ENCODE assay signal across 23 mouse cellular contexts in genomic region chr9:89264571-89264970, GRCm38 (mm10). TPM values are rescaled to one million over a fixed set of nuclear protein-coding genes. Genes with fewer than 3 reads are reported as not detected.
DNase-seq lines count a peak whose midpoint lies in the region; ATAC-seq and TF ChIP-seq lines count a peak whose summit lies in the region.
"Had no signal": no experiment of that assay in that cellular context is flagged by ENCODE, and none has a peak within 500 bp of the region (broad histone marks: within the 10 kb centered on the region; RNA-seq: fewer than 3 reads in every experiment).

No protein-coding gene starts in this region.

- H3K9me3 ChIP-seq in liver, embryonic 12.5 days (replicated peaks) = 0 out of 2 replicates have a peak, but pooled peaks cover 2% of the 10 kb centered on the region
- no peaks in the 10 kb centered on the region for H3K9me3 ChIP-seq in neural tube, embryonic 15.5 days (replicated peaks)
- H3K9me3 ChIP-seq: G1E had no signal

- H3K36me3 ChIP-seq in liver, adult 2 months (ENCODE audit: control insufficient read depth, insufficient read depth, low read length) = no peaks in the 10 kb centered on the region
- no peaks in the 10 kb centered on the region for H3K36me3 ChIP-seq in liver, embryonic 12.5 days
- H3K36me3 ChIP-seq in macrophage (ENCODE audit: inconsistent target) = no peaks in the 10 kb centered on the region
- H3K36me3 ChIP-seq in neural tube, embryonic 15.5 days = no peaks in the 10 kb centered on the region
- H3K36me3 ChIP-seq: G1E had no signal

- no peak overlapping the region for H3K4me2 ChIP-seq in liver, embryonic 12.5 days
- no peak overlapping the region for H3K4me2 ChIP-seq in neural tube, embryonic 15.5 days

- H3K9ac ChIP-seq in liver, adult 2 months (ENCODE audit: low read depth, low read length) = no peak overlapping the region
- no peak overlapping the region for H3K9ac ChIP-seq in liver, embryonic 12.5 days
- H3K9ac ChIP-seq in neural tube, embryonic 15.5 days (replicated peaks) = no peak overlapping the region

- TF ChIP-seq CTCF in liver, adult 2 months (IDR thresholded peaks at IDR 0.05; ENCODE audit: low read depth, low read length) = no peak
- TF ChIP-seq CTCF in bone marrow macrophage, adult 2 months (IDR thresholded peaks at IDR 0.05; ENCODE audit: low read depth, low read length) = no peak

- peak; percentile 61 for DNase-seq in heart, adult 11 months
- DNase-seq in heart, postnatal 4 days = no peak
- peak; percentile 91 for DNase-seq in liver, adult 2 months (ENCODE audit: extremely low read depth, low read depth, low spot score)
- DNase-seq in frontal cortex, postnatal 36 days (ENCODE audit: low spot score in 2 of 2) = no peak
- DNase-seq: adrenal gland, adult 2 months; adrenal gland, adult 8-10 months; adrenal gland, postnatal 10 days; adrenal gland, postnatal 14 days; adrenal gland, postnatal 25 days; adrenal gland, postnatal 36 days; B cell, adult 2 months; cerebellum, adult 11 months; cerebellum, adult 11-12 months; cerebellum, adult 18-20 months had no signal

- no peak overlapping the region for H3K4me3 ChIP-seq in liver, adult 2 months (ENCODE audit: insufficient read depth, low read depth, low read length)
- H3K4me3 ChIP-seq in liver, embryonic 12.5 days = no peak overlapping the region
- H3K4me3 ChIP-seq in bone marrow macrophage, adult 2 months (ENCODE audit: insufficient read depth, low read length) = no peak overlapping the region
- H3K4me3 ChIP-seq in macrophage (ENCODE audit: inconsistent target) = no peak overlapping the region
- H3K4me3 ChIP-seq in neural tube, embryonic 15.5 days (replicated peaks) = no peak overlapping the region

- 13% methylated on average over 1 of the region's 1 CpGs for WGBS in liver, adult 2 months
- 56% methylated on average over 1 of the region's 1 CpGs for WGBS in liver, embryonic 12.5 days (ENCODE audit: insufficient replicate concordance)
- WGBS in macrophage (ENCODE audit: missing documents) = 58% methylated on average over 1 of the region's 1 CpGs
- WGBS in neural tube, embryonic 15.5 days = 91% methylated on average over 1 of the region's 1 CpGs

- no peak for ATAC-seq in liver, embryonic 12.5 days
- no peak for ATAC-seq in neural tube, embryonic 15.5 days (ENCODE audit: low FRiP score)
- ATAC-seq: activated CD4-positive, CD25-positive, alpha-beta regulatory T cell, adult 4 months; CD4-positive, CD25-positive, alpha-beta regulatory T cell, adult 4 months; Patski had no signal

- H3K27ac ChIP-seq in liver, adult 2 months (replicated peaks; ENCODE audit: insufficient read depth, low read depth, low read length) = peak overlapping the region; percentile 55
- no peak overlapping the region for H3K27ac ChIP-seq in liver, embryonic 12.5 days
- H3K27ac ChIP-seq in bone marrow macrophage, adult 2 months (ENCODE audit: insufficient read depth, low read depth, low read length) = peak overlapping the region; percentile 9; the same call in 1 of the 2 replicates
- peak overlapping the region; percentile 22 for H3K27ac ChIP-seq in macrophage
- no peak overlapping the region for H3K27ac ChIP-seq in neural tube, embryonic 15.5 days (replicated peaks)

- peaks cover 8% of the 10 kb centered on the region for H3K4me1 ChIP-seq in liver, adult 2 months (ENCODE audit: control insufficient read depth, insufficient read depth, low read length)
- H3K4me1 ChIP-seq in liver, embryonic 12.5 days = no peaks in the 10 kb centered on the region
- H3K4me1 ChIP-seq in bone marrow macrophage, adult 2 months (ENCODE audit: control insufficient read depth, insufficient read depth, low read length) = peaks cover 63% of the 10 kb centered on the region
- no peaks in the 10 kb centered on the region for H3K4me1 ChIP-seq in neural tube, embryonic 15.5 days

- H3K27me3 ChIP-seq in liver, adult 2 months (ENCODE audit: control insufficient read depth, insufficient read depth, low read length) = no peaks in the 10 kb centered on the region
- H3K27me3 ChIP-seq in liver, embryonic 12.5 days (replicated peaks) = no peaks in the 10 kb centered on the region
- H3K27me3 ChIP-seq in neural tube, embryonic 15.5 days (replicated peaks) = no peaks in the 10 kb centered on the region
- H3K27me3 ChIP-seq: CH12.LX, Patski had no signal

- TF ChIP-seq POLR2A in liver, adult 2 months (IDR thresholded peaks at IDR 0.05; ENCODE audit: extremely low read depth, insufficient read depth, low read length) = no peak
- TF ChIP-seq POLR2A in bone marrow macrophage, adult 2 months (IDR thresholded peaks at IDR 0.05; ENCODE audit: borderline replicate concordance, low read depth, low read length) = no peak

- no peaks in the 10 kb centered on the region for H3K79me2 ChIP-seq in liver, adult 2 months (ENCODE audit: control insufficient read depth, insufficient read depth, low read length)
- peaks cover 49% of the 10 kb centered on the region; the same call in 1 of the 2 replicates for H3K79me2 ChIP-seq in macrophage (ENCODE audit: inconsistent target)

RNA-seq across cellular contexts. Expression of gene Mthfs, which starts 54.1 kb away (rescaled TPM):
- total RNA-seq in heart, postnatal 4 days (2021) = 10 to 100 TPM; 18.9 to 19.4 TPM
- total RNA-seq in liver, adult 2 months (2014; rRNA removed) = 60.2 and 73.8 TPM in 2 replicates
- polyA plus RNA-seq in liver, adult 2 months (2012; rRNA removed) = 33.1 and 33.4 TPM in 2 replicates
- 13.2 and 14.5 TPM in 2 replicates for polyA plus RNA-seq in liver, embryonic 12.5 days (2016; fragmentation: Nextera tagmentation; extraction: Ambion mirVana)
- polyA plus RNA-seq in bone marrow macrophage, adult 2 months (2012; ENCODE audit: insufficient read depth, insufficient read length, missing spikeins) = 50.4 and 80.4 TPM in 2 replicates
- total RNA-seq in macrophage (2018; cell fraction: chromatin; rRNA removed) = 100 to 1,000 TPM; 142 to 807 (median 391) TPM
- total RNA-seq in macrophage (2018; cell fraction: cytosol; rRNA removed) = 100 to 1,000 TPM in 13 of 26 experiments, 10 to 100 TPM in 13; 52.2 to 162 (median 102) TPM
- 100 to 1,000 TPM in 25 of 26 experiments, 10 to 100 TPM in 1; 93.0 to 529 (median 240) TPM for total RNA-seq in macrophage (2018; cell fraction: nucleus; rRNA removed)
- polyA plus RNA-seq in macrophage (2018) = 92.9 to 115 TPM (median 109 TPM) in 3 replicates
- 17.2 and 21.6 TPM in 2 replicates for polyA plus RNA-seq in neural tube, embryonic 15.5 days (2015; fragmentation: Nextera tagmentation; extraction: Ambion mirVana)

Comparison
In these comparisons a context has a peak if more than half of its experiments do, and no peak if none do; other contexts are left out.
1. DNase-seq: peak in heart, adult 11 months (single experiment) and liver, adult 2 months (single experiment); none in heart, postnatal 4 days (single experiment) and frontal cortex, postnatal 36 days (0 of 2).
2. H3K27ac ChIP-seq: peak in liver, adult 2 months (single experiment), bone marrow macrophage, adult 2 months (single experiment) and macrophage (single experiment); none in liver, embryonic 12.5 days (single experiment) and neural tube, embryonic 15.5 days (single experiment).